Mouse (Mus musculus) MEL (cell line): Measurements from ENCODE around the gene Rnf114. TPM values are rescaled to one million over a fixed set of nuclear protein-coding genes. Genes with fewer than 3 reads are reported as not detected.

Experiments used
- DNase-seq: peaks from one replicate; pipeline ENCODE4 v3.0.0; 2011; ENCODE audit warnings: low read depth, low spot score
- H3K27ac ChIP-seq: 2 replicates; pipeline ENCODE4 v1.5.1; 2012; ENCODE audit warnings: low read depth, mild to moderate bottlenecking, control low read depth, low read length, moderate library complexity; ENCODE audit not compliant: control insufficient read depth
- H3K27me3 ChIP-seq, 2 experiments: fragments of 150-350 bp in 1 of 2; sonication (generic) in 1 of 2; 2 replicates each; pipeline ENCODE4 v1.6.1; 2012; ENCODE audit warnings: low read length in 2 of 2, mild to moderate bottlenecking in 2 of 2, improper control_type of control experiment in 1 of 2, moderate library complexity in 1 of 2; ENCODE audit not compliant: insufficient read depth in 2 of 2, control insufficient read depth in 1 of 2
- H3K36me3 ChIP-seq, 2 experiments: 2 replicates each; pipeline ENCODE4 v1.6.1; 2012 to 2014; ENCODE audit warnings: low read length in 2 of 2, improper control_type of control experiment in 1 of 2, inconsistent platforms in 1 of 2, mild to moderate bottlenecking in 1 of 2; ENCODE audit not compliant: insufficient read depth in 2 of 2, control insufficient read depth in 1 of 2
- H3K4me1 ChIP-seq, 2 experiments: fragments of 150-350 bp in 1 of 2; sonication (generic) in 1 of 2; 2 replicates each; pipeline ENCODE4 v1.6.1; 2012; ENCODE audit warnings: low read length in 2 of 2, improper control_type of control experiment in 1 of 2, mild to moderate bottlenecking in 1 of 2; ENCODE audit not compliant: insufficient read depth in 2 of 2, control insufficient read depth in 1 of 2
- H3K4me3 ChIP-seq, 2 experiments: fragments of 150-350 bp in 1 of 2; sonication (generic) in 1 of 2; 2 replicates each; pipeline ENCODE4 v1.5.1; 2012; ENCODE audit warnings: low read depth in 2 of 2, low read length in 2 of 2, mild to moderate bottlenecking in 2 of 2, moderate library complexity in 2 of 2, control low read depth in 1 of 2, improper control_type of control experiment in 1 of 2; ENCODE audit not compliant: control insufficient read depth in 1 of 2, insufficient read depth in 1 of 2
- H3K79me2 ChIP-seq: 2 replicates; pipeline ENCODE4 v1.6.1; 2012; ENCODE audit warnings: mild to moderate bottlenecking, low read length, moderate library complexity; ENCODE audit not compliant: control insufficient read depth, poor library complexity, insufficient read depth
- H3K9ac ChIP-seq: 2 replicates; pipeline ENCODE4 v1.6.1; 2012; ENCODE audit warnings: low read depth, mild to moderate bottlenecking, control low read depth, low read length, moderate library complexity; ENCODE audit not compliant: control insufficient read depth, poor library complexity, severe bottlenecking
- H3K9me3 ChIP-seq: fragments of 150-350 bp; sonication (generic); replicated peaks from 2 replicates; pipeline ENCODE4 v1.6.1; 2012; ENCODE audit warnings: mild to moderate bottlenecking, low read length, improper control_type of control experiment, moderate library complexity; ENCODE audit not compliant: insufficient read depth
- BHLHE40 ChIP-seq: IDR thresholded peaks from 2 replicates; pipeline ENCODE4 v1.6.1; 2012; ENCODE audit warnings: low read depth, mild to moderate bottlenecking, inconsistent platforms, low read length, improper control_type of control experiment, borderline replicate concordance
- CHD1 ChIP-seq: IDR thresholded peaks from 2 replicates; pipeline ENCODE4 v1.6.1; 2012; ENCODE audit warnings: low read depth, mild to moderate bottlenecking, inconsistent platforms, low read length, improper control_type of control experiment
- CTCF ChIP-seq, 3 experiments: IDR thresholded peaks in 2 of 3; conservative IDR thresholded peaks in 1 of 3; 2 replicates each; pipeline ENCODE4 v1.5.1; 2011 to 2012; ENCODE audit warnings: low read length in 3 of 3, low read depth in 2 of 3, mild to moderate bottlenecking in 2 of 3, improper control_type of control experiment in 1 of 3, inconsistent platforms in 1 of 3, mixed read lengths in 1 of 3, moderate library complexity in 1 of 3; ENCODE audit not compliant: control insufficient read depth in 1 of 3, insufficient read depth in 1 of 3, poor library complexity in 1 of 3, severe bottlenecking in 1 of 3
- EP300 ChIP-seq, 2 experiments: IDR thresholded peaks; 2 replicates each; pipeline ENCODE4 v1.6.1; 2011; ENCODE audit warnings: improper control_type of control experiment in 2 of 2, low read length in 2 of 2, low read depth in 1 of 2, mild to moderate bottlenecking in 1 of 2
- ETS1 ChIP-seq: IDR thresholded peaks from 2 replicates; pipeline ENCODE4 v1.6.1; 2012; ENCODE audit warnings: low read depth, mild to moderate bottlenecking, inconsistent platforms, low read length, improper control_type of control experiment, moderate library complexity
- GABPA ChIP-seq: IDR thresholded peaks from 2 replicates; pipeline ENCODE4 v1.6.1; 2012; ENCODE audit warnings: low read depth, mild to moderate bottlenecking, inconsistent platforms, low read length, improper control_type of control experiment, moderate library complexity
- GATA1 ChIP-seq: IDR thresholded peaks from 2 replicates; pipeline ENCODE4 v1.6.1; 2011; ENCODE audit warnings: low read depth, low read length, improper control_type of control experiment
- JUND ChIP-seq: IDR thresholded peaks from 2 replicates; pipeline ENCODE4 v1.6.1; 2011; ENCODE audit warnings: low read depth, mild to moderate bottlenecking, improper control_type of control experiment, low read length
- MAZ ChIP-seq: IDR thresholded peaks from 2 replicates; pipeline ENCODE4 v1.6.1; 2012; ENCODE audit warnings: low read depth, mild to moderate bottlenecking, inconsistent platforms, low read length, improper control_type of control experiment
- MXI1 ChIP-seq: IDR thresholded peaks from 2 replicates; pipeline ENCODE4 v1.6.1; 2011; ENCODE audit warnings: mild to moderate bottlenecking, low read depth, low read length, improper control_type of control experiment
- POLR2A ChIP-seq, 2 experiments: IDR thresholded peaks; 2 replicates each; pipeline ENCODE4 v1.6.1; 2011 to 2012; ENCODE audit warnings: low read length in 2 of 2, mild to moderate bottlenecking in 2 of 2, control low read depth in 1 of 2, improper control_type of control experiment in 1 of 2, low read depth in 1 of 2, moderate library complexity in 1 of 2; ENCODE audit not compliant: control insufficient read depth in 1 of 2, insufficient read depth in 1 of 2, poor library complexity in 1 of 2
- POLR2AphosphoS2 ChIP-seq: IDR thresholded peaks from 2 replicates; pipeline ENCODE4 v1.6.1; 2011; ENCODE audit warnings: low read length, improper control_type of control experiment
- POLR2AphosphoS5 ChIP-seq: IDR thresholded peaks from 2 replicates; pipeline ENCODE4 v1.6.1; 2012; ENCODE audit warnings: low read depth, borderline replicate concordance, mild to moderate bottlenecking, inconsistent platforms, low read length, moderate library complexity, mixed read lengths
- RAD21 ChIP-seq: IDR thresholded peaks from 2 replicates; pipeline ENCODE4 v1.6.1; 2011; ENCODE audit warnings: mild to moderate bottlenecking, low read depth, low read length, improper control_type of control experiment
- RCOR1 ChIP-seq: IDR thresholded peaks from 2 replicates; pipeline ENCODE4 v1.6.1; 2012; ENCODE audit warnings: low read depth, mild to moderate bottlenecking, inconsistent platforms, low read length, improper control_type of control experiment
- TCF12 ChIP-seq: IDR thresholded peaks from 2 replicates; pipeline ENCODE4 v1.6.1; 2014; ENCODE audit warnings: low read depth, mild to moderate bottlenecking, inconsistent platforms, low read length, improper control_type of control experiment, moderate library complexity
- ZC3H11A ChIP-seq: IDR thresholded peaks from 2 replicates; pipeline ENCODE4 v1.6.1; 2012; ENCODE audit warnings: low read depth, mild to moderate bottlenecking, inconsistent platforms, low read length, improper control_type of control experiment
- ZMIZ1 ChIP-seq: IDR thresholded peaks from 2 replicates; pipeline ENCODE4 v1.6.1; 2012; ENCODE audit warnings: low read depth, mild to moderate bottlenecking, inconsistent platforms, low read length, improper control_type of control experiment, moderate library complexity
- ZNF384 ChIP-seq: IDR thresholded peaks from 2 replicates; pipeline ENCODE4 v1.6.1; 2012; ENCODE audit warnings: low read depth, mild to moderate bottlenecking, inconsistent platforms, low read length, improper control_type of control experiment
- polyA plus RNA-seq, 2 experiments: library from polyadenylated mRNA; stranded (reverse) in 1 of 2; unstranded in 1 of 2; fragments of >175 nt in 1 of 2; fragments of >200 nt in 1 of 2; gene quantifications; 2 replicates each; pipeline versions ENCODE4 v1.2.1 to v1.2.4; 2012; ENCODE audit warnings: low replicate concordance in 2 of 2, low read depth in 1 of 2; ENCODE audit not compliant: insufficient read length in 2 of 2, insufficient read depth in 1 of 2, missing spikeins in 1 of 2
- total RNA-seq: library from RNA; depleted of rRNA; stranded (reverse); fragments of 300-350 nt; gene quantifications from 2 replicates; pipeline ENCODE4 v1.2.3, GENCODE M21; 2012

Rnf114 gene
- total and polyA plus RNA-seq, 3 experiments: 44.0 to 49.2 TPM; not detected in 1

DNA sequence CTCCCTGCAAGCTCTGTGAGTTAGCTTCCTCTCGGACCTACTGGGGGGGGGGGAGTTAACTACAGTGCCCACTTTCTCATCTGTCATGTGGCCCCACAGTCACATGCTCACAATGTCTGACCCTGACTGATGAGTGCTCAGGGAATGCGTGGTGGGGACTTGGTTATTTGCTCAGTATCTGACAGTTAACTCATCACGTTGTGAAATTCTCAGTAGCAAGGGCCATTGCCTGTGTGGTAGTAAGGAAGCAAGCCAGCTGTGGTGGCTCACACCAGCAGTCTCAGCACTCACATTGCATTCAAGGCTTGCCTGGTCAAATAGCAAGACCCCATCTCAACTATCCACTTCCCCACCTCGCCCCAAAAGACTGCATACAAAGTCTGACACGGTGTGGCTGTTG, 25.2 kb upstream of the Rnf114 start:
- peaks cover 0 to 6% of the 10 kb centered on the region in 2 experiments; a peak in 2 of 4 replicates for H3K36me3 ChIP-seq
- H3K27ac ChIP-seq: no peak overlapping the region
- TF ChIP-seq MAZ: no peak
- no peak for TF ChIP-seq ZC3H11A
- no peak for TF ChIP-seq ZMIZ1
- TF ChIP-seq POLR2AphosphoS5: no peak
- TF ChIP-seq JUND: no peak
- no peak for TF ChIP-seq POLR2A (IDR thresholded peaks at IDR 0.05; ENCODE audit: control insufficient read depth in 1 of 2, insufficient read depth in 1 of 2, low read depth in 1 of 2, low read length in 2 of 2, poor library complexity in 1 of 2)
- TF ChIP-seq CHD1: no peak
- no peak for TF ChIP-seq TCF12
- no peak for TF ChIP-seq GABPA
- no peak for TF ChIP-seq ETS1
- no peak for TF ChIP-seq ZNF384
- no peak for TF ChIP-seq RCOR1

DNA sequence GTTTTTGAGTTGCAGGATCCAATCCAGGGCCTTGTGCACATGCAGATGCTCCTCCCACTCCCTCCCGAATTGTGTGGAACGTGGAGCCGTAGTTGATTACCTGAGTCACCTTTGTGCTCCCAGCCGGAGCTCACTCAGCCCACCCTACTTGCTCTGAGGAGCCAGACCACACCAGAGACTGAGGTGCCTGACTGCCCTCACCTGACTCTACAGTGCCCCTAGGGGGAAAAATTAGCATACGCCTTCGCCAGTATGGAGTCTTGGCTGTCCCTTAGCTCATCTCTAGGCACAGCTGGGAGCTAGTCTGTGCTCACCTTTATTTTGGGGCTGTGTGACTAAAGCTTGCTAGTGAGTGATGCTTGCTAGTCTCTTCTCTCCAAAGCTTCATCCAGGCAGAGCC, 24.0 kb upstream of the Rnf114 start:
- no peaks in the 10 kb centered on the region for H3K79me2 ChIP-seq
- no peak overlapping the region for H3K4me3 ChIP-seq
- H3K4me1 ChIP-seq: no peaks in the 10 kb centered on the region
- no peaks in the 10 kb centered on the region for H3K27me3 ChIP-seq
- peak; percentile 34 for DNase-seq
- H3K27ac ChIP-seq: no peak overlapping the region
- H3K9me3 ChIP-seq: no peaks in the 10 kb centered on the region
- peaks cover 0 to 6% of the 10 kb centered on the region in 2 experiments; a peak in 2 of 4 replicates for H3K36me3 ChIP-seq
- H3K9ac ChIP-seq: no peak overlapping the region
- TF ChIP-seq CTCF (IDR thresholded peaks at IDR 0.05 in 2 of 3, conservative IDR thresholded peaks at IDR 0.05 in 1 of 3; ENCODE audit: control insufficient read depth in 1 of 3, insufficient read depth in 1 of 3, low read depth in 2 of 3, low read length in 3 of 3, poor library complexity in 1 of 3, severe bottlenecking in 1 of 3) (peak; percentile 20 to 37 (median 34); a peak in 3 of 6 replicates), MXI1 (no peak), MAZ (no peak), POLR2AphosphoS2 (no peak), RAD21 (no peak), GATA1 (no peak), BHLHE40 (no peak), EP300 (IDR thresholded peaks at IDR 0.05; ENCODE audit: low read depth in 1 of 2, low read length in 2 of 2) (no peak)

More for the DNA sequence above, 25.2 kb upstream of the Rnf114 start:
- Histone ChIP-seq H3K79me2 (no peaks in the 10 kb centered on the region), H3K9ac (no peak overlapping the region), H3K9me3 (no peaks in the 10 kb centered on the region), H3K27me3 (no peaks in the 10 kb centered on the region), H3K4me3 (no peak overlapping the region), H3K4me1 (no peaks in the 10 kb centered on the region)
- DNase-seq: no peak
